Mouse (Mus musculus) myocyte (in vitro differentiated cells): ENCODE data around the gene Trpm3. TPM values are rescaled to one million over a fixed set of nuclear protein-coding genes. Genes with fewer than 3 reads are reported as not detected.

Experiments used
- H3K27me3 ChIP-seq: one replicate; pipeline ENCODE4 v1.6.1; 2011; ENCODE audit not compliant: control insufficient read depth, insufficient read depth, insufficient read length
- H3K36me3 ChIP-seq: one replicate; pipeline ENCODE4 v1.6.1; 2011; ENCODE audit not compliant: control insufficient read depth, insufficient read depth
- H3K4me2 ChIP-seq: one replicate; pipeline ENCODE4 v1.6.1; 2011; ENCODE audit warnings: low read depth, control low read depth
- H3K4me3 ChIP-seq: one replicate; pipeline ENCODE4 v1.5.1; 2011; ENCODE audit warnings: mild to moderate bottlenecking, control low read depth, moderate library complexity
- H3K79me2 ChIP-seq: one replicate; pipeline ENCODE4 v1.6.1; 2011; ENCODE audit not compliant: control insufficient read depth, insufficient read depth
- H3ac ChIP-seq: one replicate; pipeline ENCODE4 v1.6.1; 2011; ENCODE audit not compliant: control insufficient read depth, insufficient read length
- CEBPB ChIP-seq: IDR thresholded peaks from 2 replicates; pipeline ENCODE4 v1.6.1; 2011; ENCODE audit warnings: mild to moderate bottlenecking, moderate library complexity; ENCODE audit not compliant: poor library complexity, insufficient read depth, severe bottlenecking
- E2F4 ChIP-seq: IDR thresholded peaks from one replicate; pipeline ENCODE4 v1.6.1; 2011; ENCODE audit warnings: mild to moderate bottlenecking, control low read depth, moderate library complexity; ENCODE audit not compliant: insufficient read depth
- MAX ChIP-seq: IDR thresholded peaks from one replicate; pipeline ENCODE4 v1.6.1; 2011; ENCODE audit warnings: low read depth, mild to moderate bottlenecking, control low read depth
- MYOD1 ChIP-seq, 3 experiments: IDR thresholded peaks; one replicate each; pipeline ENCODE4 v1.6.1; 2011; ENCODE audit warnings: control low read depth in 2 of 3, low read depth in 2 of 3, mild to moderate bottlenecking in 2 of 3, moderate library complexity in 1 of 3; ENCODE audit not compliant: insufficient read length in 2 of 3, control insufficient read depth in 1 of 3
- MYOG ChIP-seq, 3 experiments: IDR thresholded peaks; one replicate each; pipeline ENCODE4 v1.6.1; 2011; ENCODE audit warnings: control low read depth in 2 of 3, low read depth in 2 of 3, mild to moderate bottlenecking in 2 of 3; ENCODE audit not compliant: insufficient read length in 2 of 3, control insufficient read depth in 1 of 3, insufficient read depth in 1 of 3
- POLR2A ChIP-seq: IDR thresholded peaks from one replicate; pipeline ENCODE4 v1.6.1; 2011; ENCODE audit warnings: low read depth, mild to moderate bottlenecking, control low read depth, moderate library complexity; ENCODE audit not compliant: insufficient read length
- POLR2AphosphoS2 ChIP-seq: IDR thresholded peaks from one replicate; pipeline ENCODE4 v1.6.1; 2011; ENCODE audit warnings: low read depth, control low read depth; ENCODE audit not compliant: insufficient read length
- REST ChIP-seq: IDR thresholded peaks from one replicate; pipeline ENCODE4 v1.6.1; 2011; ENCODE audit warnings: mild to moderate bottlenecking, control low read depth, moderate library complexity; ENCODE audit not compliant: insufficient read depth, insufficient read length
- SRF ChIP-seq: IDR thresholded peaks from one replicate; pipeline ENCODE4 v1.6.1; 2011; ENCODE audit warnings: low read depth; ENCODE audit not compliant: control insufficient read depth, insufficient read length
- TCF12 ChIP-seq: IDR thresholded peaks from one replicate; pipeline ENCODE4 v1.6.1; 2011; ENCODE audit warnings: mild to moderate bottlenecking, control low read depth; ENCODE audit not compliant: poor library complexity, insufficient read depth, severe bottlenecking
- TCF3 ChIP-seq: IDR thresholded peaks from one replicate; pipeline ENCODE4 v1.6.1; 2011; ENCODE audit warnings: low read depth, control low read depth; ENCODE audit not compliant: insufficient read length
- USF1 ChIP-seq: IDR thresholded peaks from one replicate; pipeline ENCODE4 v1.6.1; 2011; ENCODE audit warnings: low read depth, mild to moderate bottlenecking, control low read depth, moderate library complexity
- polyA plus RNA-seq: library from polyadenylated mRNA; unstranded; fragments of >200 nt; fragmentation: generic; extraction: Trizol; gene quantifications from one replicate; pipeline ENCODE4 v1.2.1, GENCODE M21; 2012; ENCODE audit warnings: missing spikeins

Gene Trpm3
- polyA plus RNA-seq, 1 experiment = 0.05 TPM

GRCm38 (mm10) chr19:22872456-22872855 lies 733.6 kb downstream of the Trpm3 start:
- no peak overlapping the region for H3K4me3 ChIP-seq

GRCm38 (mm10) chr19:22880199-22880598 lies 741.4 kb downstream of the Trpm3 start:
- H3K4me2 ChIP-seq = no peak overlapping the region
- H3ac ChIP-seq = no peak overlapping the region
- no peaks in the 10 kb centered on the region for H3K79me2 ChIP-seq
- no peaks in the 10 kb centered on the region for H3K27me3 ChIP-seq
- TF ChIP-seq MAX (no peak), CEBPB (no peak)
- no peaks in the 10 kb centered on the region for H3K36me3 ChIP-seq
- H3K4me3 ChIP-seq = no peak overlapping the region

More at GRCm38 (mm10) chr19:22872456-22872855, 733.6 kb downstream of the Trpm3 start:
- H3K27me3 ChIP-seq = no peaks in the 10 kb centered on the region
- no peak overlapping the region for H3K4me2 ChIP-seq
- no peaks in the 10 kb centered on the region for H3K79me2 ChIP-seq
- H3K36me3 ChIP-seq = no peaks in the 10 kb centered on the region
- H3ac ChIP-seq = no peak overlapping the region
- TF ChIP-seq USF1 = no peak
- TF ChIP-seq MYOD1 (IDR thresholded peaks at IDR 0.05; ENCODE audit: control insufficient read depth in 1 of 3, insufficient read length in 2 of 3, low read depth in 2 of 3) = no peak
- TF ChIP-seq SRF = no peak
- no peak for TF ChIP-seq TCF12
- no peak for TF ChIP-seq CEBPB
- no peak for TF ChIP-seq POLR2A
- no peak for TF ChIP-seq POLR2AphosphoS2
- TF ChIP-seq MYOG (IDR thresholded peaks at IDR 0.05; ENCODE audit: control insufficient read depth in 1 of 3, insufficient read depth in 1 of 3, insufficient read length in 2 of 3, low read depth in 2 of 3) = no peak
- no peak for TF ChIP-seq MAX
- TF ChIP-seq REST = no peak
- TF ChIP-seq E2F4 = no peak
- no peak for TF ChIP-seq TCF3

- no peak overlapping the region for H3K4me3 ChIP-seq
- H3K36me3 ChIP-seq = no peaks in the 10 kb centered on the region
- H3ac ChIP-seq = no peak overlapping the region
- no peaks in the 10 kb centered on the region for H3K79me2 ChIP-seq
- H3K27me3 ChIP-seq = no peaks in the 10 kb centered on the region
- TF ChIP-seq E2F4 (no peak), REST (no peak), TCF3 (no peak), TCF12 (no peak), USF1 (no peak), SRF (no peak), CEBPB (no peak), MYOG (IDR thresholded peaks at IDR 0.05; ENCODE audit: control insufficient read depth in 1 of 3, insufficient read depth in 1 of 3, insufficient read length in 2 of 3, low read depth in 2 of 3) (no peak), POLR2A (no peak)
- no peak overlapping the region for H3K4me2 ChIP-seq
Observed at GRCm38 (mm10) chr19:22882670-22883111, 743.8 kb downstream of the Trpm3 start.

GRCm38 (mm10) chr19:22883154-22883553 lies 744.3 kb downstream of the Trpm3 start:
- Histone ChIP-seq H3K27me3 (no peaks in the 10 kb centered on the region), H3K4me2 (no peak overlapping the region), H3K4me3 (no peak overlapping the region), H3K36me3 (no peaks in the 10 kb centered on the region), H3ac (no peak overlapping the region), H3K79me2 (no peaks in the 10 kb centered on the region)
- TF ChIP-seq USF1 (no peak), SRF (no peak)

- Histone ChIP-seq H3K4me3 (no peak overlapping the region), H3K4me2 (peak overlapping the region; percentile 30), H3K36me3 (no peaks in the 10 kb centered on the region), H3K79me2 (no peaks in the 10 kb centered on the region), H3K27me3 (no peaks in the 10 kb centered on the region), H3ac (no peak overlapping the region)
- no peak for TF ChIP-seq REST
- no peak for TF ChIP-seq MYOD1 (IDR thresholded peaks at IDR 0.05; ENCODE audit: control insufficient read depth in 1 of 3, insufficient read length in 2 of 3, low read depth in 2 of 3)
Observed at GRCm38 (mm10) chr19:22883744-22884317, 745.0 kb downstream of the Trpm3 start.
